Mouse (Mus musculus): Measurements from ENCODE around the gene Wt1.

Gene Wt1

GRCm38 (mm10) chr2:105126691-105127530, 582 bp downstream of the Wt1 start:
- DNase-seq (ENCODE audit: low spot score) = no peak

- DNase-seq (ENCODE audit: low spot score) = no peak
Observed at GRCm38 (mm10) chr2:105127531-105128480, 1.5 kb downstream of the Wt1 start.

- DNase-seq (ENCODE audit: low spot score) = no peak
Observed at GRCm38 (mm10) chr2:105128564-105128963, 2.2 kb downstream of the Wt1 start.

GRCm38 (mm10) chr2:105130351-105131060, 4.2 kb downstream of the Wt1 start:
- no peak for DNase-seq (ENCODE audit: low spot score)

GRCm38 (mm10) chr2:105131061-105131810, 4.9 kb downstream of the Wt1 start:
- DNase-seq (ENCODE audit: low spot score) = no peak

GRCm38 (mm10) chr2:105131811-105132100, 5.4 kb downstream of the Wt1 start:
- no peak for DNase-seq (ENCODE audit: low spot score)

GRCm38 (mm10) chr2:105132300-105132699, 6.0 kb downstream of the Wt1 start:
- no peak for DNase-seq (ENCODE audit: low spot score)

- no peak for DNase-seq (ENCODE audit: low spot score)
Observed at GRCm38 (mm10) chr2:105132933-105133795, 6.8 kb downstream of the Wt1 start.

- DNase-seq (ENCODE audit: low spot score) = no peak
Observed at GRCm38 (mm10) chr2:105134296-105134695, 8.0 kb downstream of the Wt1 start.

GRCm38 (mm10) chr2:105139471-105139870, 13.1 kb downstream of the Wt1 start:
- DNase-seq (ENCODE audit: low spot score) = no peak

- DNase-seq (ENCODE audit: low spot score) = no peak
Observed at GRCm38 (mm10) chr2:105141371-105141770, 15.0 kb downstream of the Wt1 start.

- DNase-seq (ENCODE audit: low spot score) = no peak
Observed at GRCm38 (mm10) chr2:105143731-105144130, 17.4 kb downstream of the Wt1 start.

GRCm38 (mm10) chr2:105151544-105151943, 25.2 kb downstream of the Wt1 start:
- DNase-seq (ENCODE audit: low spot score) = no peak

- DNase-seq (ENCODE audit: low spot score) = no peak
Observed at GRCm38 (mm10) chr2:105153046-105153445, 26.7 kb downstream of the Wt1 start.

- no peak for DNase-seq (ENCODE audit: low spot score)
Observed at GRCm38 (mm10) chr2:105160949-105161348, 34.6 kb downstream of the Wt1 start.

- DNase-seq (ENCODE audit: low spot score) = no peak
Observed at GRCm38 (mm10) chr2:105162763-105163162, 36.4 kb downstream of the Wt1 start.

GRCm38 (mm10) chr2:105168137-105168536, 41.8 kb downstream of the Wt1 start:
- no peak for DNase-seq (ENCODE audit: low spot score)

- no peak for DNase-seq (ENCODE audit: low spot score)
Observed at GRCm38 (mm10) chr2:105174254-105174653, 47.9 kb downstream of the Wt1 start.

- no peak for DNase-seq (ENCODE audit: low spot score)
Observed at GRCm38 (mm10) chr2:105178871-105179270, 52.5 kb downstream of the Wt1 start.

GRCm38 (mm10) chr2:105182501-105182900, 56.2 kb downstream of the Wt1 start:
- no peak for DNase-seq (ENCODE audit: low spot score)

- DNase-seq (ENCODE audit: low spot score) = no peak
Observed at GRCm38 (mm10) chr2:105185140-105185539, 58.8 kb downstream of the Wt1 start.

All from T-cell, adult 2 months (primary cell).